ENCODE assay signal across 17 mouse cellular contexts in the genomic region with DNA sequence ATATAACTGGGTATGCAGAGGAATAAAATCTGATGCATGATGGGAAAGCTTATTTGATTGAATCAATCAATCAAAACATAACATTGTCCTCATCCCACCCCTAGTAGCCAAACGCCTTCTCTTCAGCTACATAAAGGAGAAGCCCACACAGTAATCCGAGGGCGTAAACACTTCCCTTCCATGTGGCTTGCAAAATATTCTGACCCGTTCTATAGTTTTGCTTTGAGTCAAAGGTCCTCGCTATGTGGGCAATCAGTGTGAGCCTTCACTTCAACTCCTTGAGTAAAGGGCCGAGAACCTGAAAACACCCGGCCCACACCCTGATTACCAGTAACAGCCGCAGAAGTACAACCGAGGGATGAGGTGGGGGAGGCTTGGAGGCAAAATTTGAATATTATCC.
"Had no signal": no experiment of that assay in that cellular context is flagged by ENCODE, and none has a peak within 500 bp of the region (broad histone marks: within the 10 kb centered on the region; RNA-seq: fewer than 3 reads in every experiment).

No protein-coding gene starts in this region.

- ATAC-seq: lung, postnatal 0 days; midbrain, embryonic 16.5 days had no signal

- H3K9me3 ChIP-seq: lung, embryonic 15.5 days; midbrain, embryonic 10.5 days; midbrain, embryonic 12.5 days; neural tube, embryonic 12.5 days; stomach, embryonic 15.5 days had no signal

- H3K27ac ChIP-seq: lung, embryonic 15.5 days; macrophage; midbrain, embryonic 10.5 days; midbrain, embryonic 12.5 days; neural tube, embryonic 12.5 days; stomach, embryonic 15.5 days; stomach, postnatal 0 days had no signal

- H3K4me3 ChIP-seq: lung, embryonic 15.5 days; midbrain, embryonic 10.5 days; midbrain, embryonic 12.5 days; neural tube, embryonic 12.5 days; stomach, embryonic 15.5 days had no signal

- H3K36me3 ChIP-seq: lung, embryonic 15.5 days; midbrain, embryonic 10.5 days; midbrain, embryonic 12.5 days; neural tube, embryonic 12.5 days; stomach, embryonic 15.5 days had no signal

- H3K4me2 ChIP-seq: lung, embryonic 15.5 days; midbrain, embryonic 12.5 days; neural tube, embryonic 12.5 days; stomach, embryonic 15.5 days had no signal

- DNase-seq: lung, adult 2 months; lung, postnatal 14 days; lung, postnatal 36 days; midbrain, embryonic 14.5 days; right cerebral cortex, postnatal 14 days; thymus, adult 2 months; thymus, postnatal 25 days; thymus, postnatal 4 days had no signal

- H3K9ac ChIP-seq: lung, embryonic 15.5 days; midbrain, embryonic 12.5 days; neural tube, embryonic 12.5 days; stomach, embryonic 15.5 days had no signal
